Mouse (Mus musculus): ENCODE measurements around the gene Clec11a.

The Clec11a gene

GRCm38 (mm10) chr7:44277250-44277622, 29.5 kb downstream of the Clec11a start:
- no peak for DNase-seq (ENCODE audit: low spot score)

- no peak for DNase-seq (ENCODE audit: low spot score)
These were observed 30.0 kb downstream of the Clec11a start for GRCm38 (mm10) chr7:44276461-44277249.

DNA sequence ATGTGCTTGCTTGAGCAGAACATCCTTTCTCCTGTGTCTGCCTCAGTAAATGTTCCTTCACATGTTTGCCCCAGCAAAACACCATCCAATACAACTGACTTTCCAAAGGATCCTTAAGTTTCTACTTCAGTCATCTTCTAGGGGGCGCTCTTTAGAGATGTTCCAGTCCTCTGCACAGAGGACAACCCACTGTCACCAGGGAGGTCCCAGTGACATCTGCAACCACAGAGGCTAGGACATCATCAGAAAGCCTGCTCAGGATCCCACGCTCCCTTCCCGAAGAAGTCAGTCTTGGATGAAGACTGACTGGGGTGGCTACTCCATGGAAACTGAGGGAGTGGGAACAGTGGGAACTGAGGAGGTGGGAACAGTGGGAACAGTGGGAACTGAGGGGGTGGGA, 31.2 kb downstream of the Clec11a start:
- no peak for DNase-seq (ENCODE audit: low spot score)

GRCm38 (mm10) chr7:44274096-44274495, 32.6 kb downstream of the Clec11a start:
- DNase-seq (ENCODE audit: low spot score) = no peak

DNA sequence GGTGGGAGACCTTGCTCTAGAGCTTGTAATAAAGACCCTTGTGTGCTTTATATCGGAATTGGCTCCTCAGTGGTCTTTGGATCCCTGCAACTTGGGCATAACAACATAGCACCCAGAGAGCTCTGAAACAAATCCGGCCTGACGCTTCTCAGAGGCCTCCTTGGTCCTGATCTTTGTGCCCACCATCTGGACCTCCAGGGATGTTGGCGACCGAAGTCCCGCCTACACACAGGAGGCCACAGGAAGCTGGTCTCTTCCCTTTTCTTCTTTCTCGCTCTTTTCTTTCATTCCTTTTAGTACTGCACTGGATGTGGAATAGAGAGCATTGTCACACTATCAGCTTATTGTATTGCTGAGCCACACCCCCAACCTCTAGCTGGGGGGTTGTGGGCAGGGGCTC, 33.3 kb downstream of the Clec11a start:
- DNase-seq (ENCODE audit: low spot score) = no peak

- no peak for DNase-seq (ENCODE audit: low spot score)
These were observed 34.2 kb downstream of the Clec11a start for GRCm38 (mm10) chr7:44272546-44272945.

DNA sequence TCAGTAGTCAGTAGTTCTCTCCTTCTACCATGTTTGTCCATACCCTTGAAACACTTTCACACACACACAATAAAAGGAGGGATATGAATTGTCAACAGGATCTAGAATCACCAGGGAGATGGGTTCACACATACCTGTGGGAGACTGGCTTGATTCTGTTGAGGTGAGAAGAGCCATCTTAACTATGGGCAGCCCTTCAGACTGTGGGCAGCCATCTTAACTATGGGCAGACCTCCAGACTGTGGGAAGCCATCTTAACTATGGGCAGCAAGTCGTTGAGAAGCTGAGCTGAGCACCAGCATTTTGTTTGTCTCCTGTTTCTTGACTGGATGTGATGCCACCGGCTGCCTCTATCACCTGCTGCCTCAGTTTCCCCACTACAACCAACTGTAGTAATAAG, 35.4 kb downstream of the Clec11a start:
- DNase-seq (ENCODE audit: low spot score) = no peak

DNA sequence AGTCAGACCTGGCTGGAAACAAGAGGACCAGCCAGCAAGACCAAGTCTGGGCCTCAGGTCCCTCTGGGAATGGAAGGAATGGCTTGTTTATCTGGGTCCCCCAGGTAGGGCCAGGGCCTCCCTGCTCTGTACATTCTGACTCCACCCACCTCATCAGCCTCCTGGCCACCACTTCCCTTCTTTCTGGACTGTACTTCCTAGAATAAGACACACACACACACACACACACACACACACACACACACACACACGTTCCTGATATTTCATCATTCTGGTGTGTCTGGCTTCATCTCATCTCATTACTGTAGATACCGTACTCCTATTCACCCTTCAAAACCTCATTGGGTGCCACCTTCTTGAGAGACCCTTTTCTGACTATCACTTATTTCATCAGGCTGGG, 37.3 kb downstream of the Clec11a start:
- DNase-seq (ENCODE audit: low spot score) = no peak

GRCm38 (mm10) chr7:44268117-44268516, 38.6 kb downstream of the Clec11a start:
- no peak for DNase-seq (ENCODE audit: low spot score)

- DNase-seq (ENCODE audit: low spot score) = peak; percentile 74
These were observed 43.7 kb downstream of the Clec11a start for GRCm38 (mm10) chr7:44262791-44263643.

DNA sequence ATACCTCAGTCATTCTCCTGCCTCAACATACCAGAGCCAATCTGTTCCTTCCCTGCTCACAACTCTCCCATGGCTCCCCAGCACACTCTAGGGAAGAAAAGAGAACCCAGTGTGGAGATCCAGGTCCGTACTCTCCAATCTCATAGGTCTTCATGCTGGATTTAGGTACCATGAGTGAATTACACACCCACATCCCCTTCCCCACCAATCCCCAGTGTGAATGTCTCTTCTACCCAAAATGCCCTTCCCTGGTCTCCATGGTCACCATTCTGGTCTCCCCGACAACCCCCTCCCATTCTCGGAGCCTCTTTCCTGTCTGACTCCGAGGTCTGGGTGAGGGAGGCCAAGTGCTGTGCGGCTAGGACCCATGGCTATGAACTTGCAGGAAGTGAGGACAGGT, 45.6 kb downstream of the Clec11a start, which contains the start of gene Gm15517:
Gm15517 (plus strand) TSS at position 301 of the 400 bp plus-strand sequence.
- no peak for DNase-seq (ENCODE audit: low spot score)

DNA sequence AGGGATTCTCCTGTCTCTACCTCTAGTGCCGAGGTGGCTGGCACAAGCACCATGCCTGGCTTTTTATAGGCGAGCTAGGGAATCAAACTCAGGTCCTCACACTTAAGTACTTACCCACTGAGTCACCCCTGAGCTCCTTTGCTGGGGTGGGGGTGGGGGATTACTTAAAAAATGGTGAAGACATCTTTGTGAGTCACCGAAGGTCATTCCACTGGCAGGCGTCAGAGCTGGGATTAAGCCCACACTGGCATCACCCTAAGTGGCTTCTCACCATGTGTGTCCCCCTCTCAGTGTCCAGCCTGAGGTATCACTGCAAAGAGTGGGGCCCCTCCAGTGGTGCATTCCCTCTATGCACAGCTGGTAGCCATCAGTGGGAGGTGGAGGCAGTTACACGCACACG, 46.3 kb downstream of the Clec11a start:
- no peak for DNase-seq (ENCODE audit: low spot score)

DNA sequence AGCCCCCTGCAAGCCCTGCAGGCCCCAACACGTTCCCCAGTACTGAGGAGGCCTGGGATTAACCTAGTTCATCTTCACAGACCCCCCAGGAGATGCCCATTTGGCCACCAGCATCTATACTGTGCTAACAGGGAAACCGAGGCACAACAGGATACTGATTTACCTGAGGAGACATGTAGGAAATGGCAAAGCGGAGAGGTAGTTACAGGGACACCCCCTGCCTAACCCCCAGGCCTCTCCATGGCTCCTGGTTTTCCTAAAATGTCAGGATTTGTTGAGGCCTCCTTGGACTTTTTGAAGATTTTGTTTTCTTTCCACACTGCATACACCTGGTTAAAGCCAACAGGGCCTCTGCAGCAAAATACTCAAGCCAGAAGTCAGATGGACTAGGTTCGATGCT, 49.4 kb downstream of the Clec11a start, which contains the start of gene Acp4:
Acp4 (minus strand) TSS at position 101 of the 400 bp plus-strand sequence.
- DNase-seq (ENCODE audit: low spot score) = no peak

GRCm38 (mm10) chr7:44254930-44255329, 51.8 kb downstream of the Clec11a start:
- no peak for DNase-seq (ENCODE audit: low spot score)

- DNase-seq (ENCODE audit: low spot score) = no peak
These were observed 53.6 kb downstream of the Clec11a start for GRCm38 (mm10) chr7:44253023-44253616.
